Mouse (Mus musculus): ENCODE data around the gene Gm10096. TPM values are rescaled to one million over a fixed set of nuclear protein-coding genes. Genes with fewer than 3 reads are reported as not detected.
"Not testable (repeated sequence)": the region's sequence is repeated elsewhere in the genome, so short reads cannot be mapped to it uniquely, and the experiment has no call there.

Gm10096 gene
- polyA plus RNA-seq (2016; fragmentation: Nextera tagmentation; extraction: Ambion mirVana): not detected in 2 replicates

- not testable (repeated sequence) for H3K4me3 ChIP-seq; DNase-seq (ENCODE audit: low spot score); H3K36me3 ChIP-seq; H3K27ac ChIP-seq (replicated peaks); H3K9me3 ChIP-seq (replicated peaks); H3K4me1 ChIP-seq; H3K27me3 ChIP-seq (ENCODE audit: low read depth, poor library complexity, severe bottlenecking)
- no CpG with 5 or more reads among the region's 5 CpGs for WGBS
Measured at GRCm38 (mm10) chrX:28954602-28955001, at the start of gene Gm10096. Gene Gm10096, minus strand, starts transcription at chrX:28954702.

Measured in midbrain, embryonic 10.5 days (tissue).